Mouse (Mus musculus) hindbrain, postnatal 0 days (tissue): ENCODE measurements around the gene Caprin2. TPM values are rescaled to one million over a fixed set of nuclear protein-coding genes. Genes with fewer than 3 reads are reported as not detected.

Experiments
- ATAC-seq: fragments of 200-750 bp; cut with Nextera tagmentation; 2 replicates; pipeline ENCODE4 v1.8.0; 2017; ENCODE audit warnings: mild to moderate bottlenecking, moderate TSS enrichment, moderate library complexity
- DNase-seq: peaks from one replicate; pipeline ENCODE4 v3.0.0-alpha.2; 2015; ENCODE audit warnings: low spot score
- H3K27ac ChIP-seq: fragments of 300-500 bp; sonication (generic); 2 replicates; pipeline ENCODE4 v1.5.1; 2014; ENCODE audit warnings: mild to moderate bottlenecking
- H3K27me3 ChIP-seq: fragments of 300-500 bp; sonication (generic); 2 replicates; pipeline ENCODE4 v1.6.1; 2014; ENCODE audit warnings: low read length, mixed read lengths; ENCODE audit not compliant: insufficient read depth
- H3K36me3 ChIP-seq: fragments of 300-500 bp; sonication (generic); 2 replicates; pipeline ENCODE4 v1.6.1; 2014; ENCODE audit warnings: low read length, mixed read lengths; ENCODE audit not compliant: insufficient read depth
- H3K4me1 ChIP-seq: fragments of 300-500 bp; sonication (generic); 2 replicates; pipeline ENCODE4 v1.6.1; 2014; ENCODE audit warnings: antibody characterized with exemption, low read length, mixed read lengths; ENCODE audit not compliant: insufficient read depth
- H3K4me2 ChIP-seq: fragments of 300-500 bp; sonication (generic); 2 replicates; pipeline ENCODE4 v1.6.1; 2014; ENCODE audit warnings: low read depth, mild to moderate bottlenecking, low read length, moderate library complexity, mixed read lengths
- H3K4me3 ChIP-seq: fragments of 300-500 bp; sonication (generic); 2 replicates; pipeline ENCODE4 v1.5.1; 2014; ENCODE audit warnings: low read length
- H3K9ac ChIP-seq: fragments of 300-500 bp; sonication (generic); replicated peaks from 2 replicates; pipeline ENCODE4 v1.6.1; 2014; ENCODE audit warnings: mild to moderate bottlenecking, low read length, moderate library complexity, mixed read lengths
- H3K9me3 ChIP-seq: fragments of 300-500 bp; sonication (generic); 2 replicates; pipeline ENCODE4 v1.6.1; 2016; ENCODE audit warnings: low read length, mixed read lengths
- CTCF ChIP-seq: IDR thresholded peaks from 2 replicates; pipeline ENCODE4 v1.5.1; 2016; ENCODE audit warnings: antibody characterized with exemption, control low read depth, low read depth
- WGBS: fragments of 180-500 bp; shearing (Covaris S2); extraction: QIAGEN DNeasy Blood & Tissue Kit; methylation state at CpG from one replicate; pipeline ENCODE4 v1.1.7; 2014; 5-methylcytosine and 5-hydroxymethylcytosine counted together
- polyA plus RNA-seq: library from polyadenylated mRNA; unstranded; fragments of >200 nt; fragmentation: Nextera tagmentation; extraction: Ambion mirVana; gene quantifications from 2 replicates; pipeline ENCODE4 v1.2.1, GENCODE M21; 2015
- total RNA-seq: library from RNA; depleted of rRNA; stranded (reverse); fragments of >200 nt; gene quantifications from 2 replicates; pipeline ENCODE4 v1.2.3, GENCODE M21; 2014

The Caprin2 gene
- total and polyA plus RNA-seq, 2 experiments from 2014 or later = 7.1 to 20.3 TPM

- Histone ChIP-seq H3K4me1 (no peaks in the 10 kb centered on the region), H3K27me3 (no peaks in the 10 kb centered on the region), H3K9ac (no peak overlapping the region), H3K27ac (no peak overlapping the region), H3K36me3 (peaks cover 5% of the 10 kb centered on the region; the same call in 1 of the 2 replicates), H3K4me2 (no peak overlapping the region), H3K9me3 (no peaks in the 10 kb centered on the region), H3K4me3 (no peak overlapping the region)
- no peak for DNase-seq
- no peak for ATAC-seq
- TF ChIP-seq CTCF = no peak
These were observed 50.4 kb downstream of the Caprin2 start for GRCm38 (mm10) chr6:148845629-148846028.

- Histone ChIP-seq H3K9ac (no peak overlapping the region), H3K27me3 (no peaks in the 10 kb centered on the region), H3K4me3 (no peak overlapping the region), H3K4me1 (no peaks in the 10 kb centered on the region), H3K27ac (no peak overlapping the region), H3K36me3 (peaks cover 5% of the 10 kb centered on the region; the same call in 1 of the 2 replicates), H3K4me2 (no peak overlapping the region), H3K9me3 (no peaks in the 10 kb centered on the region)
- WGBS = 97% methylated on average over 1 of the region's 1 CpGs
- DNase-seq = no peak
- no peak for ATAC-seq
- TF ChIP-seq CTCF = no peak
These were observed 54.3 kb downstream of the Caprin2 start for GRCm38 (mm10) chr6:148841760-148842159.

GRCm38 (mm10) chr6:148838460-148838859, 57.6 kb downstream of the Caprin2 start:
- no peak for TF ChIP-seq CTCF
- H3K4me1 ChIP-seq = no peaks in the 10 kb centered on the region
- H3K36me3 ChIP-seq = peaks cover 5% of the 10 kb centered on the region; the same call in 1 of the 2 replicates
- no peak overlapping the region for H3K9ac ChIP-seq
- no peak overlapping the region for H3K27ac ChIP-seq
- H3K4me2 ChIP-seq = no peak overlapping the region
- DNase-seq = no peak
- no peaks in the 10 kb centered on the region for H3K9me3 ChIP-seq
- H3K4me3 ChIP-seq = no peak overlapping the region
- H3K27me3 ChIP-seq = no peaks in the 10 kb centered on the region
- ATAC-seq = no peak

GRCm38 (mm10) chr6:148831728-148832121, 64.3 kb downstream of the Caprin2 start:
- H3K27me3 ChIP-seq = no peaks in the 10 kb centered on the region
- H3K27ac ChIP-seq = no peak overlapping the region
- 24% methylated on average over 3 of the region's 3 CpGs for WGBS
- no peaks in the 10 kb centered on the region for H3K9me3 ChIP-seq
- H3K4me3 ChIP-seq = peak overlapping the region; percentile 89
- DNase-seq (no peak), ATAC-seq (no peak)
- no peaks in the 10 kb centered on the region for H3K36me3 ChIP-seq
- TF ChIP-seq CTCF = no peak
- no peak overlapping the region; the same call in 1 of the 2 replicates for H3K9ac ChIP-seq
- peak overlapping the region; percentile 94 for H3K4me2 ChIP-seq
- peaks cover 9% of the 10 kb centered on the region for H3K4me1 ChIP-seq

- H3K4me2 ChIP-seq = peak within 1 kb of the TSS; percentile 94
- no peaks in the 10 kb centered on the region for H3K27me3 ChIP-seq
- peak; percentile 42 for TF ChIP-seq CTCF
- H3K9ac ChIP-seq = peak within 1 kb of the TSS; percentile 70
- no peaks in the 10 kb centered on the region for H3K36me3 ChIP-seq
- peaks cover 9% of the 10 kb centered on the region for H3K4me1 ChIP-seq
- H3K9me3 ChIP-seq = no peaks in the 10 kb centered on the region
- peak; percentile 97 for DNase-seq
- H3K4me3 ChIP-seq = peak within 1 kb of the TSS; percentile 89
- WGBS = under 1% methylated on average over 44 of the region's 47 CpGs
- peak; percentile 99 for ATAC-seq
- peak within 1 kb of the TSS; percentile 67; the same call in 1 of the 2 replicates for H3K27ac ChIP-seq
These were observed 65.0 kb downstream of the Caprin2 start, which contains the start of gene Ipo8 for GRCm38 (mm10) chr6:148830748-148831727. TSS of gene Ipo8 (minus strand) at chr6:148831467.

GRCm38 (mm10) chr6:148830355-148830747, 65.7 kb downstream of the Caprin2 start:
- Histone ChIP-seq H3K9ac (peak overlapping the region; percentile 70), H3K4me1 (peaks cover 9% of the 10 kb centered on the region), H3K36me3 (no peaks in the 10 kb centered on the region), H3K27me3 (no peaks in the 10 kb centered on the region), H3K4me2 (peak overlapping the region; percentile 94), H3K9me3 (no peaks in the 10 kb centered on the region), H3K27ac (0 out of 2 replicates have a peak overlapping the region, but pooled peaks have one; percentile 67), H3K4me3 (peak overlapping the region; percentile 89)
- no peak for TF ChIP-seq CTCF
- 0% methylated on average over 3 of the region's 3 CpGs for WGBS
- DNase-seq = no peak
- ATAC-seq = no peak

- peak; percentile 8; the same call in 1 of the 2 replicates for ATAC-seq
- no peak for TF ChIP-seq CTCF
These were observed 69.9 kb downstream of the Caprin2 start for GRCm38 (mm10) chr6:148826119-148826518.

More at GRCm38 (mm10) chr6:148826119-148826518, 69.9 kb downstream of the Caprin2 start:
- Histone ChIP-seq H3K9me3 (no peaks in the 10 kb centered on the region), H3K4me2 (no peak overlapping the region), H3K4me3 (no peak overlapping the region), H3K4me1 (peaks cover 6% of the 10 kb centered on the region), H3K36me3 (peaks cover 4% of the 10 kb centered on the region; the same call in 1 of the 2 replicates), H3K27ac (no peak overlapping the region), H3K9ac (no peak overlapping the region), H3K27me3 (no peaks in the 10 kb centered on the region)
- no peak for DNase-seq
- WGBS = 85% methylated on average over 4 of the region's 4 CpGs
